Mouse (Mus musculus) retina, adult 2 months (tissue): Measurements from ENCODE around the gene Ddo.

Experiments used
- DNase-seq: peaks from one replicate; pipeline ENCODE4 v3.0.0-alpha.2; 2012; ENCODE audit warnings: low read depth, low spot score

Gene Ddo

GRCm38 (mm10) chr10:40716713-40717112, 86.9 kb downstream of the Ddo start:
- DNase-seq = no peak

- DNase-seq = no peak
Observed at GRCm38 (mm10) chr10:40718362-40718761, 88.6 kb downstream of the Ddo start.

- DNase-seq = no peak
Observed at GRCm38 (mm10) chr10:40719062-40719461, 89.3 kb downstream of the Ddo start.

- DNase-seq = no peak
Observed at GRCm38 (mm10) chr10:40720883-40721282, 91.1 kb downstream of the Ddo start.

- DNase-seq = no peak
Observed at GRCm38 (mm10) chr10:40724342-40724741, 94.5 kb downstream of the Ddo start.

GRCm38 (mm10) chr10:40725066-40725465, 95.3 kb downstream of the Ddo start:
- no peak for DNase-seq

GRCm38 (mm10) chr10:40725471-40725870, 95.7 kb downstream of the Ddo start:
- DNase-seq = no peak

GRCm38 (mm10) chr10:40726288-40726902, 96.6 kb downstream of the Ddo start:
- DNase-seq = no peak

- DNase-seq = no peak
Observed at GRCm38 (mm10) chr10:40726989-40727388, 97.2 kb downstream of the Ddo start.

- DNase-seq = no peak
Observed at GRCm38 (mm10) chr10:40730200-40730599, 100.4 kb downstream of the Ddo start.
